Mouse (Mus musculus) erythroid progenitor cell, adult 5-6 weeks (primary cell): ENCODE data around the gene Ssh2. TPM values are rescaled to one million over a fixed set of nuclear protein-coding genes. Genes with fewer than 3 reads are reported as not detected.

Experiments
- ATAC-seq: replicated peaks from 2 replicates; pipeline ENCODE4 v1.8.0; 2016; ENCODE audit warnings: moderate number of reproducible peaks, mild to moderate bottlenecking, moderate TSS enrichment, inconsistent platforms; ENCODE audit not compliant: poor library complexity, low FRiP score, severe bottlenecking
- total RNA-seq, 2 experiments: library from RNA; stranded (forward) in 1 of 2; stranded (reverse) in 1 of 2; fragments of 150-400 nt in 1 of 2; fragments of 186-747, 209-891 nt in 1 of 2; gene quantifications; 2 replicates each; pipeline versions ENCODE4 v1.2.3 to v1.2.4; 2015 to 2017; ENCODE audit warnings: low replicate concordance in 2 of 2

Gene Ssh2
- total RNA-seq, 2 experiments from 2014 or later, result 18.8 to 44.0 TPM

GRCm38 (mm10) chr11:77444939-77445338 lies 228.9 kb downstream of the Ssh2 start:
- ATAC-seq, result no peak

GRCm38 (mm10) chr11:77446628-77447041 lies 230.5 kb downstream of the Ssh2 start:
- peak; percentile 86 for ATAC-seq

GRCm38 (mm10) chr11:77449224-77449623 lies 233.1 kb downstream of the Ssh2 start:
- ATAC-seq, result no peak

DNA sequence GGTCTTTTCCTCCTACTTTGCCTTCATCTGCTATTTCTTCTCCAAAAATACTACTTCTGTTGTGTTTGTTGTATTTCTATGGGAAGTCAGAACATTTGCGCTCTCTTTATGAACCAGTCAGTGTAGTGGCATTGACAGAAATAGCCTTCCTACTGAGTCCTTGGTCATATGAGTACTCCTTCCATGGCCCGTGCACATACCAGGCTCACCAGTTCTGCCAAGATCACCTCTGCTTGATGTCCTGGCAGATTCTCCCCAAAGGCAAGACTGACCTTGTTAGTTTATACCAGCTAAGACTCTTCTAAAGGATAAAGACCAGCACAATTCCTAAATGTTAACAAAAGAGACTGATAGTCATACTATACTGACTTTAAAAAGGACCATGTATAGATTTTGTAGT lies 235.6 kb downstream of the Ssh2 start:
- no peak for ATAC-seq

GRCm38 (mm10) chr11:77453388-77453787 lies 237.3 kb downstream of the Ssh2 start:
- no peak for ATAC-seq

DNA sequence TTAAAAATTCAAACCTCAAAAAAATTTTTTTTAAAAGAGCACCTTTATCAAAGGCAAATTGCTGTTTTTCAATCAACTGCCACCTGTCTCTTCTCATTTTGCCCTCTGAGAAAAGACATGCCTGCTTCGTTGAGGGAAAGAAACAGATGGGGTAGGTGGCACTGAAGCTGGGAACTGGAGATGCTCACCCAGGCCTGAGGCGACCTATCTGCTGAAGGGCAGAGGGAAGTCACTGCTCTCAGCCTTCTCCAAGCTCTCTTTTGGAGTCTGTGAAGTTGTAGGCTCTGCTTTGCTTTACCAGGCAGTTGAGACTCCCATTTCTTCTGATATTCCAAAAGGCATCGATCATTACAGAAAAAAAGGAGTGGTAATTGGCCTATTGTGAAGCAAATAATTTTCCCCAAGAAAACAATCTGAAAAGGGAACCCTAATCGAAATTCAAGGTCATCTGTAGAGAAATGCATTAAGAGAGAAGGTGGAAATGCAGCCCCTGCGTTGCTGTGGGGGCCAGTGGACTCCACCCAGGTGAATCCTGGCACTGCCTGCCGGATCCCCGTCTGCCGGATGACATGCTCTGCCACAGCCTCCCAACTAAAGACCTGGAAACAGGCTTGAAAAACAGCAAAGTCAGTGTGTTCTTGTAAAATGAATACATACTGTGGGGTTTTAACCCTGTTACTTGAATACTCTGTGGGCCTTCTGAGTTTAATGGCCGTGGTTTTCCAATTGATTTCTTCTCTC lies 239.9 kb downstream of the Ssh2 start:
- ATAC-seq, result no peak

DNA sequence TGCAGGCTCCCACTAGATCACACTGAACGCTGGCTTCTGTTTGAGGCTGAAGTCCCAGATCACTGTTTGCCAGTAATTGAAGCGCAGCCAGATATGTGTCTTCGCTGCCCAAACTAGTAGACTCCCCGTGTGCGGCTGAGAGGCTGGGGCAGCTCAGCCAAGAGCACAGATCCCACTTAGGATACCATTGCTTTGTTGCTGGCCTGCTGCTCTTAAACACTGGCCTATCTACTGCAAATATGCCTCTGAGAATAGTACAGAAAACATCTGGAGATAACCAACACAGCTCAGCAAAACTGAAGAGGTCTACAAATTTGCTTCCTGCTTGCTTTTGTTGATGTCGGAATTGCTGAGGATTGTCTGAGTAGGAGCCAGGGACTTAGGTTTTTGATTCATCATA lies 240.8 kb downstream of the Ssh2 start:
- ATAC-seq, result no peak

GRCm38 (mm10) chr11:77461856-77462255 lies 245.8 kb downstream of the Ssh2 start:
- no peak for ATAC-seq

- ATAC-seq, result peak; percentile 42
Observed at GRCm38 (mm10) chr11:77462283-77463100, 246.4 kb downstream of the Ssh2 start, which contains the start of gene Coro6. Gene Coro6, plus strand, starts transcription at chr11:77462411.

DNA sequence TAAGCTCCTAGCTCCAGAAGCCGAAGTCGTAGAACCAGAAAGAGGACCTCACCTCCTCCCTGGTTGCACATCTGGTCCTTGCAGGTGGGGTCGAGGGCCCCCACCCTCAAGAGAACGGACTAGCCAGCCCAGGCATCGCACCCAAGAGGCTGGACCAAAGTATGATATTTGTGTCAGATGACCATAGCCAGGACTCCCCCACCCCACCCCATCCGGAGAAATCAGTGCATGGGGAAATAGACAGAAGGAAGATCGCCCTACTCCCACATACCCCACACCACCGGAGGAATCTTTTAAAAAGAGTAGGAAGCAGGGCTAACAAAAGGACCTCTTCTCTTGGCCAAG lies 247.0 kb downstream of the Ssh2 start:
- no peak for ATAC-seq

DNA sequence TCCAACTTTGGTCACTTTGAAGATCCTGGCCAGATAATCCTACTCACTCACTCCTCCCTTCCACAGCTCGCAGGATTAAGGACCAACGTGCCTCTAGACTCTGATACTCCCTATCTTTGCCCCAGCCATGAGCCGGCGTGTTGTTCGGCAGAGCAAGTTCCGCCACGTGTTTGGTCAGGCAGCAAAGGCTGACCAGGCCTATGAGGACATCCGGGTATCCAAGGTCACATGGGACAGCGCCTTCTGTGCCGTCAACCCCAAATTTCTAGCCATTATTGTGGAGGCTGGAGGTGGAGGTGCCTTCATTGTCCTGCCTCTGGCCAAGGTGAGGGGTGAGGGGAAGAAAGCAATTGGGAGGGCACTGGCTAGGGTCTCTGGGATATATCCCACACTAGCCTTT lies 247.7 kb downstream of the Ssh2 start:
- ATAC-seq, result no peak

DNA sequence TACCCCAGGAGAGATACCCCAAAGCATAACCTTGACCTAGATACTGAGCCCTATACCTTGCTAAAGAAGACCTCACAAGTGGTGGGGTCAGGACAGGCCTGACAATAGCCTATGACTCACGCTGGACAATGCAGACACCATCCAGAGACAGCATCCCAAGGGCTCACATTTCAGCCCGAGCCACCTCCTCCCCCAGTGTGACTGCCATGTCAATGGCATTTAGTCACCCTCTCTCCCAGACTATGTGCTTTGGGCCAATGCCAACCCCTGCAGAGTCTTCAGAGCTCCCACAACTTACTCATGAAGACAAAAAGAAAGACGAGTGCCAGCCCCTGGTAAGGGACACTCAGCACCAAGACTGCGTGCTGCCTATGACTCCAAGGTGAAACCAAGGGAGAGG lies 248.6 kb downstream of the Ssh2 start:
- no peak for ATAC-seq

GRCm38 (mm10) chr11:77465111-77465510 lies 249.0 kb downstream of the Ssh2 start:
- ATAC-seq, result no peak

- ATAC-seq, result no peak
Observed at GRCm38 (mm10) chr11:77466544-77466943, 250.5 kb downstream of the Ssh2 start.

DNA sequence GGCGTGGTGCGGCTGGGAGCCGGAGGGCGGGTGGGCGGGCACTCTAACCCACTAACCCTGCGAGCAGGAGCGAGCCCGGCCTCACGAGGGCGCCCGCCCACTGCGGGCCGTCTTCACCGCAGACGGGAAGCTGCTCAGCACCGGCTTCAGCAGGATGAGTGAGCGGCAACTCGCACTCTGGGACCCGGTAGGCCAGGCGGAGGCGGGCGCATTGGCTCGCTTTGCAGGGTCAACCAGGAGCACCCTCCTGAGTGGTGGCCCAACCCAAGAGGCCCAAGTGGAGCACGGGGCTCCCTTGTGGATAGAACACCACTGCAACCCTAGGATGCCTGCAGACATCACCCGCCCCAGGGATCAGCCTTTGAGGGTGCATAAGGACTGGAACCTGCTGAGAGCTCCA lies 251.1 kb downstream of the Ssh2 start:
- ATAC-seq, result no peak

DNA sequence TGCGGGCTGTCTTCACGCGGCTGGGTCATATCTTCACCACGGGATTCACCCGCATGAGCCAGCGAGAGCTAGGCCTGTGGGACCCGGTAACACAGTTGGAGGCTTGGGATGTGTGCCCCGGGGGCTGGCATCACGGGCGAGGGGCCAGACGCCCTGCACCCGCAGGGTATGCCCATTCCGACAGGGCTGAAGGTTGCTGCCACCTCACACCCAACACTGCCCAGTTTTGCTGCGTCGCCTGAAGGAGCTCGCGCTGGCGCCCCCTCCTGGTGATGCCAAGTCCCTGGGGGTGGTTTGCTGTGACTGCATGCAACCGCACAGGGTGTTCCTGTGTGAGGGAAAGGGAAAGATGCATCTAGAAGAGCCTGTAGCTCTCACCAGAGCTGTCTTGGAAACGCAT lies 251.7 kb downstream of the Ssh2 start:
- no peak for ATAC-seq

DNA sequence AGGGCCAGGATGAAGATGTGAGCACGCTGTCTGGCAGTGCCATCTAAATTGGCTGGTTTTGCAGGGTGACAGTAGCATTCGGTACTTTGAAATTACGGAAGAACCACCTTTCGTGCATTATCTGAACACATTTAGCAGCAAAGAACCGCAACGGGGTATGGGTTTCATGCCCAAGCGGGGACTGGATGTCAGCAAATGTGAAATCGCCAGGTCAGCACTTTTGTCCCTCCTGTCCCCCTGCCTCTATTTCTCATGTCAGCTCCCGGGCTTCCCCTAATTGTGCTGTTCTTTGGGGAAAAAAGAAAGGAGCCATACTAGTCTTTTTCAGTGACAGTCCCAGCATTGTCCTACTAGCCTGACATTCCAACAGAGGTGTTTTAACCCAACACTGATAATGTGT lies 252.3 kb downstream of the Ssh2 start:
- no peak for ATAC-seq

GRCm38 (mm10) chr11:77471407-77471806 lies 255.3 kb downstream of the Ssh2 start:
- ATAC-seq, result no peak

GRCm38 (mm10) chr11:77472775-77473174 lies 256.7 kb downstream of the Ssh2 start:
- ATAC-seq, result no peak

DNA sequence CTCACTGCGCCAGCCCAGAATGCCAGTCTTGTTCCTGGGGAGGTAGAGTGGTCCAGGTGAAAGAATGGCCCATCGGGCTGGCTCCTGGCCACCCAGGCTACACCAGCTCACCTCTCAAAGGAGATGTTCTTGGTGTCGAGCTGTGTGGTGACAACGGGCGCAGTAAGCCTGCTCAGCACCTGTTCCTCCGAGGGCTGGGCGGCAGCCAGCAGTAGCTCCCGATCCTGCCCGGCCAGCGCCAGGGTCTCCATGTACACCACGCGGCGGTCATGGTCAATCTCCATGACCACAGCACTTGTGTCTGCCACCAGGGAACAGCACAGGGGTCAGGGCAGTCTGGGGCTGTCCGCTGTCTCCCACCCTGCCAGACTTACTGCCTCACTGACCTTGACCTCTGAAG lies 260.1 kb downstream of the Ssh2 start:
- no peak for ATAC-seq

- ATAC-seq, result no peak
Observed at GRCm38 (mm10) chr11:77476895-77477294, 260.8 kb downstream of the Ssh2 start.
